Mouse (Mus musculus) hindbrain, embryonic 10.5 days (tissue): Measurements from ENCODE around the gene C2cd2l. TPM values are rescaled to one million over a fixed set of nuclear protein-coding genes. Genes with fewer than 3 reads are reported as not detected.
"Not testable (repeated sequence)": the region's sequence is repeated elsewhere in the genome, so short reads cannot be mapped to it uniquely, and the experiment has no call there.

Experiments used
- DNase-seq: peaks from one replicate; pipeline ENCODE4 v3.0.0-alpha.2; 2017; ENCODE audit warnings: low spot score
- H3K27ac ChIP-seq: fragments of 300-500 bp; sonication (generic); 2 replicates; pipeline ENCODE4 v1.5.1; 2016; ENCODE audit warnings: mild to moderate bottlenecking, moderate library complexity
- H3K27me3 ChIP-seq: fragments of 300-500 bp; sonication (generic); 2 replicates; pipeline ENCODE4 v1.6.1; 2016; ENCODE audit warnings: mild to moderate bottlenecking; ENCODE audit not compliant: poor library complexity, insufficient read depth, severe bottlenecking
- H3K36me3 ChIP-seq: fragments of 300-500 bp; sonication (generic); 2 replicates; pipeline ENCODE4 v1.6.1; 2016; ENCODE audit warnings: mild to moderate bottlenecking, moderate library complexity
- H3K4me1 ChIP-seq: fragments of 300-500 bp; sonication (generic); replicated peaks from 2 replicates; pipeline ENCODE4 v1.6.1; 2016; ENCODE audit warnings: mild to moderate bottlenecking
- H3K4me3 ChIP-seq: fragments of 300-500 bp; sonication (generic); 2 replicates; pipeline ENCODE4 v1.5.1; 2016; ENCODE audit warnings: mild to moderate bottlenecking, moderate library complexity
- H3K9me3 ChIP-seq: fragments of 300-500 bp; sonication (generic); 2 replicates; pipeline ENCODE4 v1.6.1; 2016; ENCODE audit warnings: mild to moderate bottlenecking, moderate library complexity
- WGBS: fragments of 180-500 bp; shearing (Covaris S2); methylation state at CpG from one replicate; pipeline ENCODE4 v1.1.7; 2016; 5-methylcytosine and 5-hydroxymethylcytosine counted together
- polyA plus RNA-seq: library from polyadenylated mRNA; unstranded; fragments of >200 nt; fragmentation: Nextera tagmentation; extraction: Ambion mirVana; gene quantifications from 2 replicates; pipeline ENCODE4 v1.2.1, GENCODE M21; 2016

The C2cd2l gene
- polyA plus RNA-seq, 1 experiment from 2014 or later, result 17.5 TPM

- WGBS, result 94% methylated on average over 3 of the region's 3 CpGs
- not testable (repeated sequence) for H3K27me3 ChIP-seq, H3K4me3 ChIP-seq, H3K27ac ChIP-seq, DNase-seq, H3K9me3 ChIP-seq
- H3K36me3 ChIP-seq, result peaks cover 80% of the 10 kb centered on the region
- peaks cover 17% of the 10 kb centered on the region for H3K4me1 ChIP-seq
Observed at GRCm38 (mm10) chr9:44300001-44300400, 20.1 kb downstream of the C2cd2l start.

- 75% methylated on average over 3 of the region's 3 CpGs for WGBS
- H3K27ac ChIP-seq, result no peak overlapping the region
- no peak overlapping the region for H3K4me3 ChIP-seq
- peaks cover 19% of the 10 kb centered on the region for H3K4me1 ChIP-seq
- peaks cover 2% of the 10 kb centered on the region; the same call in 1 of the 2 replicates for H3K9me3 ChIP-seq
- peaks cover 31% of the 10 kb centered on the region for H3K27me3 ChIP-seq
- peak; percentile 37 for DNase-seq
- H3K36me3 ChIP-seq, result peaks cover 76% of the 10 kb centered on the region
Observed at GRCm38 (mm10) chr9:44292490-44292889, 27.6 kb downstream of the C2cd2l start.

- Histone ChIP-seq H3K4me3 (peak overlapping the region; percentile 78), H3K4me1 (peaks cover 35% of the 10 kb centered on the region), H3K36me3 (peaks cover 42% of the 10 kb centered on the region), H3K9me3 (peaks cover 2% of the 10 kb centered on the region; the same call in 1 of the 2 replicates), H3K27me3 (peaks cover 55% of the 10 kb centered on the region), H3K27ac (peak overlapping the region; percentile 87; the same call in 1 of the 2 replicates)
- WGBS, result 6% methylated on average over 11 of the region's 11 CpGs
- DNase-seq, result peak; percentile 29
Observed at GRCm38 (mm10) chr9:44288959-44289291, 31.2 kb downstream of the C2cd2l start.

GRCm38 (mm10) chr9:44288076-44288958 lies 31.8 kb downstream of the C2cd2l start, which contains the start of gene Abcg4:
Gene Abcg4, minus strand, starts transcription at chr9:44288615.
- H3K27me3 ChIP-seq, result peaks cover 55% of the 10 kb centered on the region
- under 1% methylated on average over 38 of the region's 38 CpGs for WGBS
- H3K4me3 ChIP-seq, result peak within 1 kb of the TSS; percentile 78
- H3K9me3 ChIP-seq, result peaks cover 2% of the 10 kb centered on the region; the same call in 1 of the 2 replicates
- H3K4me1 ChIP-seq, result peaks cover 35% of the 10 kb centered on the region
- DNase-seq, result peak; percentile 64
- H3K27ac ChIP-seq, result peak within 1 kb of the TSS; percentile 87
- H3K36me3 ChIP-seq, result peaks cover 36% of the 10 kb centered on the region

- Histone ChIP-seq H3K36me3 (peaks cover 28% of the 10 kb centered on the region), H3K4me3 (peak overlapping the region; percentile 78), H3K9me3 (peaks cover 2% of the 10 kb centered on the region; the same call in 1 of the 2 replicates), H3K27ac (peak overlapping the region; percentile 87), H3K27me3 (peaks cover 55% of the 10 kb centered on the region), H3K4me1 (peaks cover 35% of the 10 kb centered on the region)
- DNase-seq, result peak; percentile 57
- WGBS, result under 1% methylated on average over 47 of the region's 47 CpGs
Observed at GRCm38 (mm10) chr9:44287401-44288075, 32.5 kb downstream of the C2cd2l start.

- H3K27ac ChIP-seq, result peak overlapping the region; percentile 87
- 8% methylated on average over 11 of the region's 11 CpGs for WGBS
- H3K27me3 ChIP-seq, result peaks cover 55% of the 10 kb centered on the region
- H3K4me1 ChIP-seq, result peaks cover 35% of the 10 kb centered on the region
- peaks cover 2% of the 10 kb centered on the region; the same call in 1 of the 2 replicates for H3K9me3 ChIP-seq
- H3K4me3 ChIP-seq, result peak overlapping the region; percentile 78
- H3K36me3 ChIP-seq, result peaks cover 23% of the 10 kb centered on the region
- no peak for DNase-seq
Observed at GRCm38 (mm10) chr9:44287003-44287400, 33.1 kb downstream of the C2cd2l start.

GRCm38 (mm10) chr9:44286256-44286850 lies 33.7 kb downstream of the C2cd2l start:
- H3K27me3 ChIP-seq, result peaks cover 55% of the 10 kb centered on the region
- DNase-seq, result no peak
- peak overlapping the region; percentile 87; the same call in 1 of the 2 replicates for H3K27ac ChIP-seq
- peaks cover 17% of the 10 kb centered on the region for H3K36me3 ChIP-seq
- peaks cover 35% of the 10 kb centered on the region for H3K4me1 ChIP-seq
- H3K4me3 ChIP-seq, result peak overlapping the region; percentile 78
- WGBS, result 5% methylated on average over 6 of the region's 6 CpGs
- H3K9me3 ChIP-seq, result peaks cover 2% of the 10 kb centered on the region; the same call in 1 of the 2 replicates

GRCm38 (mm10) chr9:44283183-44283582 lies 36.9 kb downstream of the C2cd2l start:
- H3K27ac ChIP-seq, result no peak overlapping the region
- H3K4me1 ChIP-seq, result peaks cover 23% of the 10 kb centered on the region
- DNase-seq, result no peak
- no peak overlapping the region for H3K4me3 ChIP-seq
- 73% methylated on average over 5 of the region's 5 CpGs for WGBS
- H3K9me3 ChIP-seq, result no peaks in the 10 kb centered on the region
- peaks cover 20% of the 10 kb centered on the region for H3K36me3 ChIP-seq
- peaks cover 32% of the 10 kb centered on the region for H3K27me3 ChIP-seq

GRCm38 (mm10) chr9:44269973-44270372 lies 50.1 kb downstream of the C2cd2l start:
- Histone ChIP-seq H3K9me3 (0 out of 2 replicates have a peak, but pooled peaks cover 2% of the 10 kb centered on the region), H3K27ac (no peak overlapping the region), H3K36me3 (peaks cover 10% of the 10 kb centered on the region), H3K4me3 (no peak overlapping the region), H3K27me3 (peaks cover 7% of the 10 kb centered on the region; the same call in 1 of the 2 replicates), H3K4me1 (peaks cover 19% of the 10 kb centered on the region)
- WGBS, result 87% methylated on average over 4 of the region's 4 CpGs
- no peak for DNase-seq

GRCm38 (mm10) chr9:44269077-44269476 lies 51.0 kb downstream of the C2cd2l start:
- Histone ChIP-seq H3K4me1 (peaks cover 23% of the 10 kb centered on the region), H3K9me3 (0 out of 2 replicates have a peak, but pooled peaks cover 2% of the 10 kb centered on the region), H3K27me3 (peaks cover 7% of the 10 kb centered on the region; the same call in 1 of the 2 replicates), H3K27ac (no peak overlapping the region), H3K4me3 (no peak overlapping the region), H3K36me3 (peaks cover 2% of the 10 kb centered on the region; the same call in 1 of the 2 replicates)
- DNase-seq, result no peak
- 76% methylated on average over 3 of the region's 3 CpGs for WGBS

GRCm38 (mm10) chr9:44268432-44268831 lies 51.7 kb downstream of the C2cd2l start, which contains the start of gene Nlrx1:
Gene Nlrx1, minus strand, starts transcription at chr9:44268599.
- 76% methylated on average over 6 of the region's 6 CpGs for WGBS

GRCm38 (mm10) chr9:44268027-44268360 lies 52.1 kb downstream of the C2cd2l start:
- WGBS, result 6% methylated on average over 28 of the region's 28 CpGs
- Histone ChIP-seq H3K9me3 (0 out of 2 replicates have a peak, but pooled peaks cover 2% of the 10 kb centered on the region), H3K27ac (peak overlapping the region; percentile 86), H3K36me3 (no peaks in the 10 kb centered on the region), H3K4me3 (peak overlapping the region; percentile 58), H3K4me1 (peaks cover 23% of the 10 kb centered on the region), H3K27me3 (peaks cover 7% of the 10 kb centered on the region; the same call in 1 of the 2 replicates)
- peak; percentile 75 for DNase-seq

More at GRCm38 (mm10) chr9:44268432-44268831, 51.7 kb downstream of the C2cd2l start, which contains the start of gene Nlrx1:
- Histone ChIP-seq H3K27me3 (peaks cover 7% of the 10 kb centered on the region; the same call in 1 of the 2 replicates), H3K9me3 (0 out of 2 replicates have a peak, but pooled peaks cover 2% of the 10 kb centered on the region), H3K36me3 (no peaks in the 10 kb centered on the region; the same call in 1 of the 2 replicates), H3K4me1 (peaks cover 23% of the 10 kb centered on the region), H3K4me3 (peak within 1 kb of the TSS; percentile 58), H3K27ac (peak within 1 kb of the TSS; percentile 86)
- DNase-seq, result no peak
